In genomic region chr3:143949656-143950055, GRCm38 (mm10) we compare ENCODE assay signal across 12 mouse cellular contexts.
DNase-seq lines count a peak whose midpoint lies in the region; ATAC-seq lines count a peak whose summit lies in the region.
"Had no signal": no experiment of that assay in that cellular context is flagged by ENCODE, and none has a peak within 500 bp of the region (broad histone marks: within the 10 kb centered on the region; RNA-seq: fewer than 3 reads in every experiment).

No protein-coding gene starts in this region.

- no peak overlapping the region for H3K9ac ChIP-seq in midbrain, embryonic 14.5 days (replicated peaks; ENCODE audit: low read length)
- H3K9ac ChIP-seq in midbrain, embryonic 11.5 days (ENCODE audit: low read length) = no peak overlapping the region
- no peak overlapping the region for H3K9ac ChIP-seq in midbrain, embryonic 15.5 days

- H3K27me3 ChIP-seq in midbrain, embryonic 14.5 days (ENCODE audit: control insufficient read depth, insufficient read depth, low read length) = no peaks in the 10 kb centered on the region
- H3K27me3 ChIP-seq in midbrain, embryonic 11.5 days (ENCODE audit: control insufficient read depth, insufficient read depth, low read length) = no peaks in the 10 kb centered on the region
- no peaks in the 10 kb centered on the region for H3K27me3 ChIP-seq in embryonic facial prominence, embryonic 10.5 days (replicated peaks; ENCODE audit: low read depth, poor library complexity, severe bottlenecking)
- H3K27me3 ChIP-seq in midbrain, embryonic 15.5 days (replicated peaks) = no peaks in the 10 kb centered on the region

- H3K4me1 ChIP-seq in midbrain, embryonic 14.5 days (ENCODE audit: control insufficient read depth, insufficient read depth, low read length) = no peaks in the 10 kb centered on the region
- H3K4me1 ChIP-seq in midbrain, embryonic 11.5 days (ENCODE audit: control insufficient read depth, insufficient read depth, low read length) = 0 out of 2 replicates have a peak, but pooled peaks cover 2% of the 10 kb centered on the region
- peaks cover 25% of the 10 kb centered on the region for H3K4me1 ChIP-seq in embryonic facial prominence, embryonic 10.5 days
- peaks cover 6% of the 10 kb centered on the region; the same call in 1 of the 2 replicates for H3K4me1 ChIP-seq in midbrain, embryonic 15.5 days

- no peak overlapping the region for H3K4me2 ChIP-seq in midbrain, embryonic 14.5 days (ENCODE audit: low read length)
- no peak overlapping the region for H3K4me2 ChIP-seq in midbrain, embryonic 11.5 days
- H3K4me2 ChIP-seq in midbrain, embryonic 15.5 days = no peak overlapping the region

- ATAC-seq in midbrain, embryonic 14.5 days (ENCODE audit: low FRiP score, low TSS enrichment) = no peak
- no peak for ATAC-seq in midbrain, embryonic 11.5 days (ENCODE audit: low FRiP score)
- ATAC-seq in midbrain, embryonic 15.5 days (replicated peaks) = 0 out of 2 replicates have a peak, but pooled peaks have one; percentile 52

- H3K27ac ChIP-seq in midbrain, embryonic 14.5 days (replicated peaks; ENCODE audit: low read depth, low read length) = no peak overlapping the region
- H3K27ac ChIP-seq in midbrain, embryonic 11.5 days (ENCODE audit: low read depth, low read length) = no peak overlapping the region
- H3K27ac ChIP-seq in embryonic facial prominence, embryonic 10.5 days (replicated peaks) = no peak overlapping the region
- H3K27ac ChIP-seq in midbrain, embryonic 15.5 days = no peak overlapping the region
- H3K27ac ChIP-seq: macrophage had no signal

- no peaks in the 10 kb centered on the region for H3K9me3 ChIP-seq in midbrain, embryonic 14.5 days (ENCODE audit: control insufficient read depth, low read length)
- H3K9me3 ChIP-seq in midbrain, embryonic 11.5 days (ENCODE audit: control insufficient read depth, low read length) = no peaks in the 10 kb centered on the region
- no peaks in the 10 kb centered on the region for H3K9me3 ChIP-seq in embryonic facial prominence, embryonic 10.5 days
- H3K9me3 ChIP-seq in midbrain, embryonic 15.5 days = no peaks in the 10 kb centered on the region

- H3K4me3 ChIP-seq in midbrain, embryonic 14.5 days (replicated peaks; ENCODE audit: low read depth, low read length) = no peak overlapping the region
- no peak overlapping the region for H3K4me3 ChIP-seq in midbrain, embryonic 11.5 days (ENCODE audit: low read depth, low read length)
- H3K4me3 ChIP-seq in embryonic facial prominence, embryonic 10.5 days = no peak overlapping the region
- no peak overlapping the region for H3K4me3 ChIP-seq in midbrain, embryonic 15.5 days

- no peaks in the 10 kb centered on the region for H3K36me3 ChIP-seq in midbrain, embryonic 14.5 days (ENCODE audit: control insufficient read depth, insufficient read depth, low read length)
- no peaks in the 10 kb centered on the region for H3K36me3 ChIP-seq in midbrain, embryonic 11.5 days (ENCODE audit: control insufficient read depth, insufficient read depth, low read length)
- H3K36me3 ChIP-seq in embryonic facial prominence, embryonic 10.5 days (replicated peaks) = no peaks in the 10 kb centered on the region
- no peaks in the 10 kb centered on the region for H3K36me3 ChIP-seq in midbrain, embryonic 15.5 days (replicated peaks)

- 48% methylated on average over 8 of the region's 8 CpGs for WGBS in midbrain, embryonic 14.5 days
- WGBS in midbrain, embryonic 11.5 days = 62% methylated on average over 8 of the region's 8 CpGs
- WGBS in embryonic facial prominence, embryonic 10.5 days = 25% methylated on average over 8 of the region's 8 CpGs
- WGBS in midbrain, embryonic 15.5 days = 38% methylated on average over 8 of the region's 8 CpGs

- peak; percentile 56 for DNase-seq in heart, adult 11 months
- no peak for DNase-seq in heart, adult 18-20 months
- DNase-seq in midbrain, embryonic 14.5 days = peak; percentile 18
- no peak for DNase-seq in midbrain, embryonic 11.5 days (ENCODE audit: low spot score, missing footprints)
- DNase-seq in embryonic facial prominence, embryonic 10.5 days (ENCODE audit: low spot score) = peak; percentile 36
- DNase-seq in testis, postnatal 10 days (ENCODE audit: low spot score) = no peak
- no peak for DNase-seq in kidney, postnatal 25 days
- DNase-seq: cerebellum, postnatal 36 days; kidney, postnatal 14 days; liver had no signal

Comparison
In these comparisons a context has a peak if more than half of its experiments do, and no peak if none do; other contexts are left out.
1. DNase-seq: peak in heart, adult 11 months (single experiment), midbrain, embryonic 14.5 days (single experiment) and embryonic facial prominence, embryonic 10.5 days (single experiment); none in heart, adult 18-20 months (0 of 2), midbrain, embryonic 11.5 days (single experiment), testis, postnatal 10 days (single experiment) and kidney, postnatal 25 days (0 of 2).